ENCODE assay signal across 8 mouse cellular contexts in genomic region chr14:60086808-60087725, GRCm38 (mm10).
DNase-seq lines count a peak whose midpoint lies in the region; ATAC-seq and TF ChIP-seq lines count a peak whose summit lies in the region.

No protein-coding gene starts in this region.

- H3K27me3 ChIP-seq in kidney, adult 2 months (replicated peaks; ENCODE audit: control insufficient read depth, insufficient read depth, low read length), result peaks cover 2% of the 10 kb centered on the region; the same call in 1 of the 2 replicates
- no peaks in the 10 kb centered on the region for H3K27me3 ChIP-seq in forebrain, embryonic 16.5 days (replicated peaks; ENCODE audit: control insufficient read depth, insufficient read depth, low read length)

- no peak overlapping the region for H3K27ac ChIP-seq in kidney, adult 2 months (ENCODE audit: insufficient read depth, low read depth, low read length)
- no peak overlapping the region for H3K27ac ChIP-seq in forebrain, embryonic 16.5 days (ENCODE audit: low read length)

- no peaks in the 10 kb centered on the region for H3K4me1 ChIP-seq in kidney, adult 2 months (ENCODE audit: control insufficient read depth, insufficient read depth, low read length)
- H3K4me1 ChIP-seq in forebrain, embryonic 16.5 days (replicated peaks; ENCODE audit: control insufficient read depth, insufficient read depth, low read length), result peaks cover 16% of the 10 kb centered on the region

- peak; percentile 95 for ATAC-seq in forebrain, embryonic 16.5 days

- H3K9ac ChIP-seq in forebrain, embryonic 16.5 days (replicated peaks; ENCODE audit: low read depth, low read length), result peak overlapping the region; percentile 73

- H3K4me3 ChIP-seq in kidney, adult 2 months (ENCODE audit: insufficient read depth, low read depth, low read length), result no peak overlapping the region
- H3K4me3 ChIP-seq in forebrain, embryonic 16.5 days (replicated peaks; ENCODE audit: low read length), result peak overlapping the region; percentile 66

- DNase-seq in kidney, adult 2 months, result peak; percentile 6
- DNase-seq in kidney, adult 9 months, result no peak
- peak; percentile 88 to 89 for DNase-seq in cerebellum, adult 18-20 months
- peak; percentile 45 for DNase-seq in layer of hippocampus, adult 9-11 months
- DNase-seq in lung, postnatal 36 days, result peak; percentile 26
- DNase-seq in right cerebral cortex, postnatal 10 days (ENCODE audit: low spot score in 2 of 2), result peak; percentile 47 to 52
- no peak for DNase-seq in ovary, postnatal 10 days (ENCODE audit: low spot score)

- TF ChIP-seq CTCF in kidney, adult 2 months (conservative IDR thresholded peaks at IDR 0.05; ENCODE audit: insufficient read depth, insufficient read length, low read depth, low read length), result no peak

- 15% methylated on average over 30 of the region's 33 CpGs for WGBS in kidney, adult 2 months
- 16% methylated on average over 20 of the region's 33 CpGs for WGBS in forebrain, embryonic 16.5 days

- no peaks in the 10 kb centered on the region for H3K36me3 ChIP-seq in kidney, adult 2 months (ENCODE audit: control insufficient read depth, insufficient read depth, low read length)
- H3K36me3 ChIP-seq in forebrain, embryonic 16.5 days (ENCODE audit: control insufficient read depth, insufficient read depth), result no peaks in the 10 kb centered on the region

- no peak for TF ChIP-seq POLR2A in kidney, adult 2 months (IDR thresholded peaks at IDR 0.05; ENCODE audit: low read depth, low read length)

- peak overlapping the region; percentile 84 for H3K4me2 ChIP-seq in forebrain, embryonic 16.5 days (ENCODE audit: low read length)

- H3K9me3 ChIP-seq in forebrain, embryonic 16.5 days (ENCODE audit: control insufficient read depth, low read length), result no peaks in the 10 kb centered on the region

Comparison
In these comparisons a context has a peak if more than half of its experiments do, and no peak if none do; other contexts are left out.
1. DNase-seq: peak in kidney, adult 2 months (single experiment), cerebellum, adult 18-20 months (2 of 2), layer of hippocampus, adult 9-11 months (single experiment), lung, postnatal 36 days (single experiment) and right cerebral cortex, postnatal 10 days (2 of 2); none in kidney, adult 9 months (single experiment) and ovary, postnatal 10 days (single experiment).